In genomic region chr4:153707218-153707617, GRCm38 (mm10) we compare ENCODE assay signal across 20 mouse cellular contexts.
A peak's percentile ranks its signal among the peaks of the same experiment; 100 is the strongest.
DNase-seq lines count a peak whose midpoint lies in the region; ATAC-seq and TF ChIP-seq lines count a peak whose summit lies in the region.
"Had no signal": no experiment of that assay in that cellular context is flagged by ENCODE, and none has a peak within 500 bp of the region (broad histone marks: within the 10 kb centered on the region; RNA-seq: fewer than 3 reads in every experiment).

No protein-coding gene starts in this region.

- peaks cover 11% of the 10 kb centered on the region; the same call in 1 of the 2 replicates for H3K4me1 ChIP-seq in kidney, embryonic 15.5 days
- H3K4me1 ChIP-seq in lung, postnatal 0 days (ENCODE audit: insufficient read depth, low read depth, low read length), result no peaks in the 10 kb centered on the region
- no peaks in the 10 kb centered on the region for H3K4me1 ChIP-seq in embryonic facial prominence, embryonic 14.5 days (ENCODE audit: control insufficient read depth, insufficient read depth, low read length)

- peak; percentile 28 for DNase-seq in embryo, embryonic 11 days
- no peak for DNase-seq in embryo, embryonic 9.5 days (ENCODE audit: extremely low spot score)
- no peak for DNase-seq in kidney, adult 9 months
- DNase-seq in lung, postnatal 0 days (ENCODE audit: low spot score), result no peak
- no peak for DNase-seq in lung, postnatal 14 days
- no peak for DNase-seq in embryonic facial prominence, embryonic 14.5 days (ENCODE audit: low spot score)
- DNase-seq in urinary bladder, adult 2 months (ENCODE audit: low spot score), result no peak
- DNase-seq: adrenal gland, adult 8-10 months; cerebellum, adult 9-10 months; heart, postnatal 4 days; layer of hippocampus, adult 9-11 months; lung, embryonic 14.5 days; right cerebral cortex, adult 18-20 months; thymus, postnatal 36 days had no signal

- H3K9ac ChIP-seq in kidney, embryonic 15.5 days, result no peak overlapping the region
- no peak overlapping the region for H3K9ac ChIP-seq in lung, postnatal 0 days (replicated peaks; ENCODE audit: low read depth)
- H3K9ac ChIP-seq in embryonic facial prominence, embryonic 14.5 days (ENCODE audit: low read depth, low read length), result no peak overlapping the region
- H3K9ac ChIP-seq: lung, embryonic 14.5 days had no signal

- 17% methylated on average over 7 of the region's 8 CpGs for WGBS in kidney, embryonic 15.5 days
- 47% methylated on average over 7 of the region's 8 CpGs for WGBS in lung, postnatal 0 days
- 34% methylated on average over 8 of the region's 8 CpGs for WGBS in embryonic facial prominence, embryonic 14.5 days

- no peak overlapping the region for H3K4me3 ChIP-seq in kidney, embryonic 15.5 days (replicated peaks)
- H3K4me3 ChIP-seq in lung, postnatal 0 days (ENCODE audit: low read depth, low read length), result no peak overlapping the region
- H3K4me3 ChIP-seq in embryonic facial prominence, embryonic 14.5 days (ENCODE audit: low read depth, low read length), result no peak overlapping the region
- H3K4me3 ChIP-seq: left cerebral cortex, adult 2 months; midbrain, embryonic 10.5 days had no signal

- TF ChIP-seq EP300 in lung, postnatal 0 days (IDR thresholded peaks at IDR 0.05), result no peak

- H3K27ac ChIP-seq in kidney, embryonic 15.5 days, result no peak overlapping the region
- H3K27ac ChIP-seq in lung, postnatal 0 days (ENCODE audit: low read length), result no peak overlapping the region
- H3K27ac ChIP-seq in embryonic facial prominence, embryonic 14.5 days (replicated peaks; ENCODE audit: low read depth, low read length), result no peak overlapping the region
- H3K27ac ChIP-seq: left cerebral cortex, adult 2 months; midbrain, embryonic 10.5 days had no signal

- no peak overlapping the region for H3K4me2 ChIP-seq in kidney, embryonic 15.5 days
- no peak overlapping the region for H3K4me2 ChIP-seq in lung, postnatal 0 days (replicated peaks; ENCODE audit: low read depth, low read length)
- no peak overlapping the region for H3K4me2 ChIP-seq in embryonic facial prominence, embryonic 14.5 days (ENCODE audit: low read depth, low read length)
- H3K4me2 ChIP-seq: liver, embryonic 11.5 days; lung, embryonic 14.5 days had no signal

- H3K9me3 ChIP-seq in kidney, embryonic 15.5 days (replicated peaks), result no peaks in the 10 kb centered on the region
- no peaks in the 10 kb centered on the region for H3K9me3 ChIP-seq in lung, postnatal 0 days (ENCODE audit: low read length)
- no peaks in the 10 kb centered on the region for H3K9me3 ChIP-seq in embryonic facial prominence, embryonic 14.5 days (ENCODE audit: control insufficient read depth, low read length)
- H3K9me3 ChIP-seq: midbrain, embryonic 10.5 days had no signal

- H3K27me3 ChIP-seq in kidney, embryonic 15.5 days, result no peaks in the 10 kb centered on the region; the same call in 1 of the 2 replicates
- H3K27me3 ChIP-seq in lung, postnatal 0 days (replicated peaks; ENCODE audit: insufficient read depth, low read length), result no peaks in the 10 kb centered on the region
- H3K27me3 ChIP-seq in embryonic facial prominence, embryonic 14.5 days (replicated peaks; ENCODE audit: control insufficient read depth, insufficient read depth, low read length), result no peaks in the 10 kb centered on the region
- H3K27me3 ChIP-seq: Patski had no signal

- no peak for TF ChIP-seq CTCF in lung, postnatal 0 days (IDR thresholded peaks at IDR 0.05)

- ATAC-seq in kidney, embryonic 15.5 days (replicated peaks; ENCODE audit: low FRiP score), result peak; percentile 54; the same call in 1 of the 2 replicates
- peak; percentile 69 for ATAC-seq in lung, postnatal 0 days
- 0 out of 2 replicates have a peak, but pooled peaks have one; percentile 33 for ATAC-seq in embryonic facial prominence, embryonic 14.5 days (ENCODE audit: low read depth)
- ATAC-seq: CD4-positive, CD25-positive, alpha-beta regulatory T cell, adult 4 months; Patski had no signal

- H3K36me3 ChIP-seq in kidney, embryonic 15.5 days, result no peaks in the 10 kb centered on the region
- H3K36me3 ChIP-seq in lung, postnatal 0 days (ENCODE audit: insufficient read depth, low read length), result no peaks in the 10 kb centered on the region
- no peaks in the 10 kb centered on the region for H3K36me3 ChIP-seq in embryonic facial prominence, embryonic 14.5 days (ENCODE audit: control insufficient read depth, insufficient read depth, low read length)
- H3K36me3 ChIP-seq: midbrain, embryonic 10.5 days had no signal
